Mouse (Mus musculus) common myeloid progenitor, adult 5-6 weeks (primary cell): ENCODE data around the gene Uba5. TPM values are rescaled to one million over a fixed set of nuclear protein-coding genes. Genes with fewer than 3 reads are reported as not detected.

Experiments used
- ATAC-seq: replicated peaks from 2 replicates; pipeline ENCODE4 v1.8.0; 2016; ENCODE audit warnings: low read depth, mild to moderate bottlenecking, moderate TSS enrichment, inconsistent platforms; ENCODE audit not compliant: poor library complexity, severe bottlenecking
- total RNA-seq: library from RNA; stranded (forward); fragments of 200-1000, 187-1606 nt; gene quantifications from 2 replicates; pipeline ENCODE4 v1.2.3, GENCODE M21; 2017

Uba5 gene
- 30.9 and 33.1 TPM in 2 replicates for total RNA-seq

DNA sequence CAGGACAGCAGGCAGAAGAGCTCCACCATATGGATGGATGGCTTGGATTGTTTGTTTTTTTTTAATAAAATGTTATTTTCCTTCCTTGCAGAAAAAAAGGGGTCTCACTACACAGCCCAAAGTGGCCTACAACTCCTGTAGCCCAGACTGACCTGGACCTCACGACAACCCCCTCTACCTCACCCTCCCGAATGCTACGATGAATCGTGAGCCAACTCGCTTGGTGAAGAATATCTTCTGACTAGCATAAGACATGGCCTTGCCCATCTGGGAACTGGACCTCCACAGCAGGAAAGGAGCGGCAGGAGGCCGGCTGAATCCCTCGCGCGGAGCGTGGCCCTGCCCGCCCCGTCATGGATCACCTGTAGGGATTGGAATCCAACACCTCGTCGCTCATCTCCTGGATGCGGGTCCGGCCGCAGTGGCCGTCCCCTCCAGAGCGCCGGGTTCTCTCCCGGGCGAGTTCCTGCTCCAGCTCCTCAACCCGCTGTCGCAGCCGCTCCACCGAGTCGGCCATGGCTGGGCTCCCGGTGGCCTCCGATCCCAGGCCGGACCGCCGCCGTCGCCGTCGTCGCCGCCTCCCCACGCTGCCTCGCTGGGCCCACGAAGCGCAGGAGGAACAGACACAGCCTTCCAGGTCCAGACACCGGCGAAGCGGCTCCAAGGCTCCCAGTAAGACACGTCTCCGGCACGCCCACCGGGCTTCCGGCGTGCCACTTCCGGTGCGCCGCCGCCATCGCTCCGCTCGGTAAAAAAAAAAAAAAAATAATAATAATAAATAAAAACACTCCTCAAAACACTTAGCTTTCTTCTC lies at the start of gene Uba5:
TSS of gene Uba5 (minus strand) at position 705 of the 814 bp plus-strand sequence.
- peak; percentile 85 for ATAC-seq

GRCm38 (mm10) chr9:104109151-104109550 lies 46.2 kb upstream of the Uba5 start:
- no peak for ATAC-seq

DNA sequence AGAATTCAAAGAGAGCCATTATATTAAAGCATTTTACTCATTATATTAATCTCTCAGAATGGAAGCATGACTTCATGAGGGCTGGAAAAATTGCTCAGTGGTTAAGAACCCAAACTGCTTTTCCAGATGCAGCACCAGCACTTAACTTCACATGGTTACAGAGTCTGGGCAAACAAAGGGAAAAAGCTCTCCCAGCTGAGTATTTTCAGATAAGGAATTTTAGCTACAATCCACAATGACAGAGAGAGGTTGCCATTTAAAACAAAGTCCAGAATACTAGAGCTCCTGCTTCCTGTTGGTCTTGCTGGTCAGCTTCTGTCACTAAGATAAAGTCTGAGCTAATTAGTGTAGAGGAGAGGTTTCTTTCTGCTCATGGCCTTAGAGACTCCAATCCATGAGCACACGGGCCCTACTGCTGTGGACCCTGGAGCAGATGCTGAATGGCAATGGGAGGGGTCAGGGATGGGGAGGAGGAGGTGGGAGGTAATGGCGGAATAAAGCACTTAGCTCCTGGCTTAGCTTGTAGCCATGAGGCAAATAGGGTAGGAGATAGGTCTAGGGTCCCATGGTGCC lies 45.7 kb upstream of the Uba5 start:
- ATAC-seq: no peak

DNA sequence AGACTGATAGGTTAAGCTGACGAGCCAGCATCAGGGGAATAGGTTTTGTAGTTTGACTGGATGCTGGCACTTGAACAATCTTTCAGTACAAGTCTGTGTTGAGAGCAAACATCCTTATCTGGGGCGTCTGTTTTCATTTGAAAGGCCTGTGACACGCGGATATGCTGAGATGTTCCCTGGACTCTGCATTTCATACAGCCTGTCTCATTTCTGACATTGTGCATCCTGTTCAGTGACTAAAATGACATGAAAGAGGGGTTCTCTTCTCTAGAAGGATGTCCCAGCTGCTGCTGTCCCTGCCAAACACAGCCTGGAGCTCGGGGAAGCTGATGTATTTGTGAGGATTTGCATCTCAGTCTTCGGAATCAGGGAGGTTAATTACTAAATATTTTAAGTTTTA lies 44.5 kb upstream of the Uba5 start:
- ATAC-seq: no peak

- no peak for ATAC-seq
Observed at GRCm38 (mm10) chr9:104106930-104107329, 44.0 kb upstream of the Uba5 start.

- no peak for ATAC-seq
Observed at GRCm38 (mm10) chr9:104104986-104105385, 42.1 kb upstream of the Uba5 start.

- no peak for ATAC-seq
Observed at GRCm38 (mm10) chr9:104102901-104103300, 40.0 kb upstream of the Uba5 start.

DNA sequence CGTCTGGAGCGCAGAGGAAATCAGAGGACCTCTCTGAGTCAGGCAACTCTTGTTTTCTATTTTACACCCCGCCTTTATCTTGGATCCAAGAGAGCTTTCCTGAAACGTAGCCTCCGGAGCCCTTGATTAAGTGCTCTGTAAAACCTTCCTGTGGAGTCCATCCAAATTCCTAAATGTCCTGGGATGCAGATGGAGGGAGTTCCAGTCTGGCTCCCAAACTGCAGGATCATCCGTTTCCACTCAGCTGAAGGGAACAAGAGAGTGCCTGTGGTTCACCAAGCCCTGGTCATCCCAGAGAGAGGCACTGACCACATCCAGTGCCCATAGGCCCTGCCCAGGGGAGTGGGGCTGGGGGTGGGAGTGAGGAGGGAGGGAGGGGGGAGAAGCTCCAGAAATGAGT lies 39.4 kb upstream of the Uba5 start:
- ATAC-seq: no peak

GRCm38 (mm10) chr9:104101458-104101857 lies 38.5 kb upstream of the Uba5 start:
- ATAC-seq: no peak

- ATAC-seq: no peak
Observed at GRCm38 (mm10) chr9:104100822-104101221, 37.9 kb upstream of the Uba5 start.

DNA sequence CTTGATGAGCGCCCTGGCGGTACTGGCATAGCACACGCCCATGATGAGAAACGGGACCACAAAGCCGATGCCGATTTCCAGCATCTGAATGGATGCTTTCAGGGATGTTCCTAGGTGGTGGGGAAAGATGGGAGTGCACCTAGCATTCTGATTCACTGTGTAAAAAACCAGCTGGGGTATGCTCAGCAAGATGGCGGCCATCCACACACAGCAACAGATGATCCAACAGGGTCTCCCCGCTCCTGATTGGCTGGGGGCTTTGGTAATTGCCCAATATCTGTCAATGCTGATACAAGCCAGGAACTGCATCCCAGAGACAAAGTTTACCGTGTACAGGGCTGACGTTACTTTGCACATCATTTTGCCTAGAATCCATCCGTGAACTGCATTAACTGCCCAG lies 36.1 kb upstream of the Uba5 start:
- no peak for ATAC-seq

DNA sequence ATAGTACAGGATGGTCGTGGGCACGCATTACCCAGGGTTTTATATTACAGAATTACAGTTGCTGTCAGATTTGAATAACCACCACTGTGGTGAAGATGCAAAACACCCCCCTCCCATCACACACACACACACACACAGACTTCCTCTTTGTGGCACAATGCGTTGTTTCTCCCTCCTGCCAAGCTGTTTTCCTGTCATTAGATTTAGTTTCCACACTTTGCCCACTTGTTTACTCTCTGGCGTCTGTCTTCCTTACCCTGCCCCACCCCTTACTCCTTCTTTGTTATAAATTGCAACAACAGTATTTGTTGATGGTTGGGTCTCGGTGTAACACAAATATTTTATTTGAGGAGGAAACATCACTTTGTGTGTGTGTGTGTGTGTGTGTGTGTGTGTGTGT lies 35.3 kb upstream of the Uba5 start:
- ATAC-seq: peak; percentile 98

DNA sequence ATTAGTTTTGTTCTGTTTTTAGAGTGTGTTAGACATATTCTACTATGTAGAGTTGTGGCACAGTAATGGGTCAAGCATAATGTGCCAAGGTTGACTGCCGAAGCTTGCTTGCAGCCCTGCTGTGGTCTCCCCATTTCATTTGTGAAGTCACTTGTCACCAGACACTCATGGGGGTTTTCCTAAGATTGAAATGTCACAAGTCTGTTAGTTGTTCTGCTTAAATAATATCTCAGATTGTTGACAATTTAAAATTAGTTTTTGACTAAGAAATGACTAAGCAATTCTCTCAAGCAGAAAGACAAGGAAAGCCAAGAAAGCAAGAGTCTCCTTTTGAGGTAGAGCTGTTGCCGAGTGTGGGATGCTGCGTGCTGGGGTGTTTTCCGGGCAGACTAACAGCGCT lies 30.0 kb upstream of the Uba5 start:
- ATAC-seq: no peak

DNA sequence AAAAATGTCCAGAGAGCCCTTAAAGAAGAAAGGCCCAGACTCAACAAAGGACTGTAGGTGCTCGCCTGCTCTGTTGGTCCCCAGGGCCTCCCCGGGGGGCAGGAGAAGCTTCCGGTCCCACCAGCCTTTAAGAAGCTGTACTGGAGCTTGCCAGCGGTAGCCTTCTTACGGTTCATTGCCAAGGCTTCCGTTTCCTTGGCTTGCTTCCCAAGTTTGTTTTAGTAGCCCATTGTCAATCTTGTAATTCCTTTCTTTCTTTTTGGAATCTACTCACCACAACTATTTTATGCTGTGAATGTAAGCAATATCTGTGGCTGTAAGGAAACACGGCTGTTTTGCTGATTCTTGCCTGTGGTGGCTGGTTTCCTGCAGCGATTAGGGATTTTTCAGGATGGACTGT lies 25.6 kb upstream of the Uba5 start:
- ATAC-seq: no peak

DNA sequence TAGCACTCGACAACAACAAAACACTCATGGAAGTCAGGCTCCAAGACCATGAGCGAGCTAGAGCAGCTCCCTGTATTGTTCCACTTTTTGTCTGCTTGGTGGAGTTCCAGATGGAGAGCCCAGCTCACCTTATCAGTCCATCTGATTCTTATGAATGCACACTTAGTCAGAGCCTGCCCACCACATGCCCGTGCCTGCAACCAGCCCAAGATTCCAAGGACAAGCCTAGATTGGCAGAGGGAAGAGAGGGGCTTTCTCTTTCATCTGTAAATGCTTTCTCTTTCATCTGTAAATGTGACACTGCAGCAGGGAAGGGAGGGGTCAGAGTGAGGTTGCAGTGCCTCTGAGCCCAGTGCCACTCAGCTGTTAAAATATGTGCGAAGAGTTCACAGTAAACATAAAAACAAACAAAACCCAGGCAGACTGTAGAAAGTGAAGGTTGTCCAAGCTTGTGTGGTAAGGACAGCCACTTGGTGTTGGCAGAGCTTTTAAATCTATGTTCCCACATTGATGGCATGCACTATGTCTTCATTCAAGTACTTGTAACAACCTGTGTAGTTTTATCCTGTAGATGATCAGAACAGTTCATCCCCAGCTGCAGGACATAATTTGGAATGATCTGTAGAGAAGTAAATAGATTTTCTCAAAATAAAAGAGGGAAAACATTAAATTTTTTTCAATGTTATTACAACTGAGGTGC lies 22.9 kb upstream of the Uba5 start:
- no peak for ATAC-seq

GRCm38 (mm10) chr9:104080038-104080437 lies 17.1 kb upstream of the Uba5 start:
- ATAC-seq: no peak

GRCm38 (mm10) chr9:104079379-104079778 lies 16.4 kb upstream of the Uba5 start:
- peak; percentile 95 for ATAC-seq

GRCm38 (mm10) chr9:104078780-104079179 lies 15.8 kb upstream of the Uba5 start:
- ATAC-seq: no peak

DNA sequence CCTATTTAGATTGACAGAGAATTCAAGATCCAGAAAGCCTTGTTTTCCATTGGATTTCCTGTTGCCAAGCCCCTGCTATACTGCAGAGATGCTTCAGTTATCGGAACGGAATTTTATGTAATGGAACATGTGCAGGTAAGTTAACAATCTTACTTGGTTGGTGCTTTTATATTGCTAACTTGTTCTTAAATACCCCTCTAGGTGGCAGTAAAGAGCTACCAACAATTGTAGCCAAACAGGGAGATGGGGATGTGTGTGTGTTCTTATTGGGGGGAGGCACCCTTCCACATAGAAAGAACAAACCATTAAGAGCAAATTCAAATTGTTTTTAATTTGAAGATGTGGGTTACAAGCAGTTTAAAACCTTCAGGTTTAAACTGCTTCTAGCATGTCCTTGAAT lies 12.9 kb upstream of the Uba5 start:
- ATAC-seq: peak; percentile 65; the same call in 1 of the 2 replicates

DNA sequence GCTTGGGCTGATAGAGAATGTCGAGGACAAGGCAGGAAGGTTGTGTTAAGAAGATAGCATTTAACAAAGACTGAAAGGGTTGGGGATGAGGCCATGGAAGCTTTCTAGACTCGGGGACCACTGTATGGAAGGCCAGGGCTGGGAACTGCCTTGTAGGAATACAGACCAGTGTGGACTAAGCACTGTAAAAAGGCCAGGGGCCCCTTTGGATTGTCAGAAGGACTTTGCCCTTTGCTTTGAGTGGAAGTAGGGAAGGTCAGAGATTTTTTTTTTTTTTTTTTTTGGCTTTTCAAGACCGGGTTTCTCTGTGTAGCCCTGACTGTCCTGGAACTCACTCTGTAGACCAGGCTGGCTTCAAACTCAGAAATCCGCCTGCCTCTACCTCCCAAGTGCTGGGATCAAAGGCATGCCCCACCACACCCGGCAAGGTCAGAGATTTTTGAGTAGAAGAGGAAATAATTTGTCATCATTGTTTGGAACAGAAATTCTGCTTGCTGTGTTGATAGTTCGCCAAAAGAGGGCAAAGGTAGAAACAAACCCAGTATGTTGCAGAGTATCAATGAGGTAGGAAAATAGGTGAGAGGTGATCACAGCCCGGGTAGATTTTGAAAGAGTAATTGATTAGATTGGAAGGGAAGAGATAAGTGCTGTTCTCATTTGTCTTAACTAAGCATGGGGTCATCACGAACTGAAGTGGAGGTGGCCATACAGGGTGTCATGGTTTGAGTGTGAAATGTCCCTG lies 8.1 kb upstream of the Uba5 start:
- no peak for ATAC-seq

DNA sequence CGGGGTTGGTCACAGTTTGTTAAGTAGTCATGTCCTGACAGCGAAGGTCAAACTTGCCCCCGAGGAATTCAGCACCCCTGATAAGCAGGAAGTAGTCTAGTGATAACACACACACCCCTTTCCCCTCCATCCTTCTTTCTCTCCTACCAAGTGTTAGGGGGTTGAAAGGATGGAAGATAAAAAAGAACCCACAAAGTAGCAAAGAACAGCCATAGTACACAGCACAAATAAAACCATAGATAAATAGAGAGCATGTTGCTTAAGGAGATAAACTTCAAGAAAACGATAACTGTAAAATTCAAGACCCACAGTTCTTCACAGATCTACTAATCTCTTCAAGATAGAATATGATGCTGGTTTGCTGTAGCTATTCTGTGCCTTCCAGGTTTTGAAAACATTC lies 7.3 kb upstream of the Uba5 start:
- ATAC-seq: no peak
